Mouse (Mus musculus) hindbrain, embryonic 16.5 days (tissue): Measurements from ENCODE around the gene Rps6ka5. TPM values are rescaled to one million over a fixed set of nuclear protein-coding genes. Genes with fewer than 3 reads are reported as not detected.

Experiments used
- ATAC-seq: fragments of 200-750 bp; cut with Nextera tagmentation; 2 replicates; pipeline ENCODE4 v1.8.0; 2017; ENCODE audit warnings: moderate TSS enrichment, moderate library complexity
- H3K27ac ChIP-seq: fragments of 300-500 bp; sonication (generic); 2 replicates; pipeline ENCODE4 v1.5.1; 2014; ENCODE audit warnings: low read depth, mild to moderate bottlenecking, control low read depth, low read length, moderate library complexity
- H3K27me3 ChIP-seq: fragments of 300-500 bp; sonication (generic); replicated peaks from 2 replicates; pipeline ENCODE4 v1.6.1; 2014; ENCODE audit warnings: low read length; ENCODE audit not compliant: control insufficient read depth, insufficient read depth
- H3K36me3 ChIP-seq: fragments of 300-500 bp; sonication (generic); 2 replicates; pipeline ENCODE4 v1.6.1; 2014; ENCODE audit warnings: mild to moderate bottlenecking, low read length, moderate library complexity, mixed read lengths; ENCODE audit not compliant: control insufficient read depth, insufficient read depth
- H3K4me1 ChIP-seq: fragments of 300-500 bp; sonication (generic); 2 replicates; pipeline ENCODE4 v1.6.1; 2014; ENCODE audit warnings: low read depth, low read length; ENCODE audit not compliant: control insufficient read depth, insufficient read depth
- H3K4me2 ChIP-seq: fragments of 300-500 bp; sonication (generic); 2 replicates; pipeline ENCODE4 v1.6.1; 2014; ENCODE audit warnings: mild to moderate bottlenecking, low read length, control low read depth, moderate library complexity
- H3K4me3 ChIP-seq: fragments of 300-500 bp; sonication (generic); 2 replicates; pipeline ENCODE4 v1.5.1; 2014; ENCODE audit warnings: mild to moderate bottlenecking, low read length, control low read depth, moderate library complexity
- H3K9ac ChIP-seq: fragments of 300-500 bp; sonication (generic); 2 replicates; pipeline ENCODE4 v1.6.1; 2014; ENCODE audit warnings: low read depth, mild to moderate bottlenecking, control low read depth, low read length, moderate library complexity
- H3K9me3 ChIP-seq: fragments of 300-500 bp; sonication (generic); 2 replicates; pipeline ENCODE4 v1.6.1; 2014; ENCODE audit warnings: mild to moderate bottlenecking, low read length, moderate library complexity; ENCODE audit not compliant: control insufficient read depth
- WGBS: fragments of 180-500 bp; shearing (Covaris S2); extraction: QIAGEN DNeasy Blood & Tissue Kit; methylation state at CpG from one replicate; pipeline ENCODE4 v1.1.7; 2014; 5-methylcytosine and 5-hydroxymethylcytosine counted together
- polyA plus RNA-seq: library from polyadenylated mRNA; unstranded; fragments of >200 nt; fragmentation: Nextera tagmentation; extraction: Ambion mirVana; gene quantifications from 2 replicates; pipeline ENCODE4 v1.2.1, GENCODE M21; 2015

Gene Rps6ka5
- polyA plus RNA-seq, 1 experiment from 2014 or later: 5.7 TPM

- no peak overlapping the region for H3K4me3 ChIP-seq
- H3K36me3 ChIP-seq: no peaks in the 10 kb centered on the region
- H3K9ac ChIP-seq: no peak overlapping the region
- no peak overlapping the region for H3K4me2 ChIP-seq
- H3K9me3 ChIP-seq: no peaks in the 10 kb centered on the region
- 58% methylated on average over 11 of the region's 11 CpGs for WGBS
- H3K4me1 ChIP-seq: no peaks in the 10 kb centered on the region
- no peak for ATAC-seq
- H3K27ac ChIP-seq: no peak overlapping the region
- H3K27me3 ChIP-seq: no peaks in the 10 kb centered on the region
These were observed 36.1 kb upstream of the Rps6ka5 start for GRCm38 (mm10) chr12:100762663-100763425.

GRCm38 (mm10) chr12:100757427-100757826 is 30.6 kb upstream of the Rps6ka5 start:
- Histone ChIP-seq H3K4me1 (no peaks in the 10 kb centered on the region), H3K9me3 (no peaks in the 10 kb centered on the region), H3K4me3 (no peak overlapping the region), H3K4me2 (no peak overlapping the region), H3K27me3 (no peaks in the 10 kb centered on the region), H3K27ac (no peak overlapping the region), H3K9ac (no peak overlapping the region), H3K36me3 (no peaks in the 10 kb centered on the region)
- ATAC-seq: no peak
- 32% methylated on average over 4 of the region's 4 CpGs for WGBS

DNA sequence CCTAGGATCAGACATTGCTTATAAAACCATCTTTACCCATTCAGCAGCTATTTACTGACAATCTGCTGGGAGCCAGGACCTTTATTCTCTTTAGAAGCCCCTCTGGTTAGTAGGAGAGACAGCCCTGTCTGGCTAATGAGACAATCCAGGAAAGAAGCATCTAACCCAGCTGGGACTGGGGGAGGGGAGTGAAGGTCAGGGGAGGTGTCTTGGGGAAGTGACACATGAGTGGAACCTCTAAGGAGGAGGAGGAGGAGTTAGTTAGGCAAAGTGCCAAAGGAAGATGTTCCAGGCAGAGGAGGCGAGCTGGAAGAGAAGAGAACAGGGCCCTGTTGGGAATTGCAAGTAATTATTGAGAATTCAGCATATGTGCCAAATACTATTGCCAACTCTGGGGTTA is 26.9 kb upstream of the Rps6ka5 start:
- H3K9ac ChIP-seq: no peak overlapping the region

GRCm38 (mm10) chr12:100752977-100753376 is 26.2 kb upstream of the Rps6ka5 start:
- Histone ChIP-seq H3K9me3 (no peaks in the 10 kb centered on the region), H3K9ac (no peak overlapping the region), H3K27ac (no peak overlapping the region), H3K4me2 (no peak overlapping the region), H3K4me1 (no peaks in the 10 kb centered on the region), H3K36me3 (no peaks in the 10 kb centered on the region), H3K27me3 (no peaks in the 10 kb centered on the region), H3K4me3 (no peak overlapping the region)
- no peak for ATAC-seq
- 86% methylated on average over 1 of the region's 1 CpGs for WGBS

More for the DNA sequence above, 26.9 kb upstream of the Rps6ka5 start:
- no peaks in the 10 kb centered on the region for H3K4me1 ChIP-seq
- no peak overlapping the region for H3K4me2 ChIP-seq
- ATAC-seq: no peak
- no peaks in the 10 kb centered on the region for H3K36me3 ChIP-seq
- no peaks in the 10 kb centered on the region for H3K27me3 ChIP-seq
- H3K9me3 ChIP-seq: no peaks in the 10 kb centered on the region
- no peak overlapping the region for H3K27ac ChIP-seq
- no peak overlapping the region for H3K4me3 ChIP-seq
- WGBS: 34% methylated on average over 1 of the region's 1 CpGs

- Histone ChIP-seq H3K4me1 (no peaks in the 10 kb centered on the region; the same call in 1 of the 2 replicates), H3K9ac (no peak overlapping the region), H3K27ac (no peak overlapping the region), H3K4me2 (no peak overlapping the region), H3K4me3 (no peak overlapping the region), H3K9me3 (no peaks in the 10 kb centered on the region; the same call in 1 of the 2 replicates), H3K27me3 (no peaks in the 10 kb centered on the region), H3K36me3 (no peaks in the 10 kb centered on the region)
- ATAC-seq: no peak
- WGBS: 79% methylated on average over 2 of the region's 2 CpGs
These were observed 15.7 kb upstream of the Rps6ka5 start for GRCm38 (mm10) chr12:100742468-100742867.

- WGBS: 89% methylated on average over 5 of the region's 5 CpGs
- no peak overlapping the region for H3K4me2 ChIP-seq
These were observed 13.5 kb upstream of the Rps6ka5 start for GRCm38 (mm10) chr12:100740313-100740712.

GRCm38 (mm10) chr12:100739011-100739570 is 12.3 kb upstream of the Rps6ka5 start:
- H3K27me3 ChIP-seq: no peaks in the 10 kb centered on the region
- ATAC-seq: no peak
- 73% methylated on average over 4 of the region's 4 CpGs for WGBS
- H3K9me3 ChIP-seq: no peaks in the 10 kb centered on the region; the same call in 1 of the 2 replicates
- H3K36me3 ChIP-seq: no peaks in the 10 kb centered on the region
- H3K27ac ChIP-seq: no peak overlapping the region
- H3K9ac ChIP-seq: no peak overlapping the region
- no peak overlapping the region for H3K4me2 ChIP-seq
- H3K4me3 ChIP-seq: no peak overlapping the region
- H3K4me1 ChIP-seq: no peaks in the 10 kb centered on the region; the same call in 1 of the 2 replicates

More at GRCm38 (mm10) chr12:100740313-100740712, 13.5 kb upstream of the Rps6ka5 start:
- H3K27ac ChIP-seq: no peak overlapping the region
- no peaks in the 10 kb centered on the region; the same call in 1 of the 2 replicates for H3K4me1 ChIP-seq
- no peaks in the 10 kb centered on the region for H3K27me3 ChIP-seq
- no peak overlapping the region for H3K4me3 ChIP-seq
- no peaks in the 10 kb centered on the region; the same call in 1 of the 2 replicates for H3K9me3 ChIP-seq
- no peak for ATAC-seq
- H3K9ac ChIP-seq: no peak overlapping the region
- no peaks in the 10 kb centered on the region for H3K36me3 ChIP-seq

- ATAC-seq: no peak
- Histone ChIP-seq H3K4me2 (no peak overlapping the region), H3K27me3 (no peaks in the 10 kb centered on the region), H3K27ac (no peak overlapping the region), H3K4me3 (no peak overlapping the region), H3K9me3 (no peaks in the 10 kb centered on the region; the same call in 1 of the 2 replicates), H3K9ac (no peak overlapping the region), H3K4me1 (no peaks in the 10 kb centered on the region; the same call in 1 of the 2 replicates), H3K36me3 (no peaks in the 10 kb centered on the region)
- 55% methylated on average over 3 of the region's 3 CpGs for WGBS
These were observed 11.7 kb upstream of the Rps6ka5 start for GRCm38 (mm10) chr12:100738498-100738897.

GRCm38 (mm10) chr12:100735581-100735980 is 8.8 kb upstream of the Rps6ka5 start:
- Histone ChIP-seq H3K4me3 (no peak overlapping the region), H3K9me3 (no peaks in the 10 kb centered on the region), H3K4me1 (no peaks in the 10 kb centered on the region; the same call in 1 of the 2 replicates), H3K36me3 (no peaks in the 10 kb centered on the region), H3K4me2 (no peak overlapping the region), H3K27me3 (no peaks in the 10 kb centered on the region), H3K27ac (no peak overlapping the region), H3K9ac (no peak overlapping the region)
- ATAC-seq: no peak
- WGBS: 88% methylated on average over 2 of the region's 2 CpGs
